Mouse (Mus musculus): ENCODE measurements at regions not wholly inside any gene's neighbourhood (a gene's known extent, or its start where the extent isn't known, plus 50 kb on each side); places are given as distances from the start of the nearest gene placed in this dataset.

GRCm38 (mm10) chr10:21520854-21521253 is 72.1 kb upstream of the 1700020N01Rik start:
- no peak overlapping the region for H3K27ac ChIP-seq (replicated peaks)
- H3K9ac ChIP-seq (replicated peaks), result no peak overlapping the region
- no peak overlapping the region for H3K4me2 ChIP-seq
- H3K9me3 ChIP-seq (replicated peaks), result no peaks in the 10 kb centered on the region
- no peak for ATAC-seq (ENCODE audit: low FRiP score)
- H3K27me3 ChIP-seq (replicated peaks), result no peaks in the 10 kb centered on the region
- no peak overlapping the region for H3K4me3 ChIP-seq (replicated peaks)
- no peaks in the 10 kb centered on the region for H3K4me1 ChIP-seq
- 90% methylated on average over 9 of the region's 9 CpGs for WGBS
- no peaks in the 10 kb centered on the region for H3K36me3 ChIP-seq

DNA sequence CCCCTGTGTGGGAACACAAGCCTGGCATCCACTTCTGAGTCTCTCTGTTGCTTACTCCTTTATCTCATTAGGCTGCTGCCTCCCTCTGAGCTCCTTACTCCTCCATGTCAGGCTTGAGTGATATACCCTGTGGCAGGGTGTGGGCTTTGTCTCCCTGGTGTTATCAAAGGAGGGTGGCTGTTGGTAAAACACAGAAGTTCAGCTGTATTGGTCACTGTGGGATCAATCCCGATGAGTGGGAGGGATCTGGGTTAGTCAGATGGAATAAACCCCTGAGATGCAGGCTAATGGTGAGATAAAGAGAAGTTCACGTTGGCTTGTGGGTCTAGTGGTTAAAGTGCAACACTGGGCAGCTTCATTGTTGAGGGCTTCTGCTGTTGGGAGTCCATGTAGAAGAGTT is 67.4 kb upstream of the 1700020N01Rik start:
- H3K9me3 ChIP-seq (replicated peaks), result no peaks in the 10 kb centered on the region
- WGBS, result 83% methylated on average over 2 of the region's 2 CpGs

GRCm38 (mm10) chr10:21528396-21528795 is 64.5 kb upstream of the 1700020N01Rik start:
- WGBS, result 90% methylated on average over 3 of the region's 3 CpGs
- ATAC-seq (ENCODE audit: low FRiP score), result no peak
- H3K27me3 ChIP-seq (replicated peaks), result no peaks in the 10 kb centered on the region
- H3K9me3 ChIP-seq (replicated peaks), result no peaks in the 10 kb centered on the region
- no peak overlapping the region for H3K4me3 ChIP-seq (replicated peaks)
- no peak overlapping the region for H3K4me2 ChIP-seq
- H3K9ac ChIP-seq (replicated peaks), result no peak overlapping the region
- no peak overlapping the region for H3K27ac ChIP-seq (replicated peaks)
- no peaks in the 10 kb centered on the region for H3K4me1 ChIP-seq
- H3K36me3 ChIP-seq, result no peaks in the 10 kb centered on the region

More for the DNA sequence above, 67.4 kb upstream of the 1700020N01Rik start:
- ATAC-seq (ENCODE audit: low FRiP score), result no peak
- H3K9ac ChIP-seq (replicated peaks), result no peak overlapping the region
- no peak overlapping the region for H3K4me2 ChIP-seq
- no peaks in the 10 kb centered on the region for H3K4me1 ChIP-seq
- H3K4me3 ChIP-seq (replicated peaks), result no peak overlapping the region
- no peaks in the 10 kb centered on the region for H3K27me3 ChIP-seq (replicated peaks)
- no peak overlapping the region for H3K27ac ChIP-seq (replicated peaks)
- no peaks in the 10 kb centered on the region for H3K36me3 ChIP-seq

DNA sequence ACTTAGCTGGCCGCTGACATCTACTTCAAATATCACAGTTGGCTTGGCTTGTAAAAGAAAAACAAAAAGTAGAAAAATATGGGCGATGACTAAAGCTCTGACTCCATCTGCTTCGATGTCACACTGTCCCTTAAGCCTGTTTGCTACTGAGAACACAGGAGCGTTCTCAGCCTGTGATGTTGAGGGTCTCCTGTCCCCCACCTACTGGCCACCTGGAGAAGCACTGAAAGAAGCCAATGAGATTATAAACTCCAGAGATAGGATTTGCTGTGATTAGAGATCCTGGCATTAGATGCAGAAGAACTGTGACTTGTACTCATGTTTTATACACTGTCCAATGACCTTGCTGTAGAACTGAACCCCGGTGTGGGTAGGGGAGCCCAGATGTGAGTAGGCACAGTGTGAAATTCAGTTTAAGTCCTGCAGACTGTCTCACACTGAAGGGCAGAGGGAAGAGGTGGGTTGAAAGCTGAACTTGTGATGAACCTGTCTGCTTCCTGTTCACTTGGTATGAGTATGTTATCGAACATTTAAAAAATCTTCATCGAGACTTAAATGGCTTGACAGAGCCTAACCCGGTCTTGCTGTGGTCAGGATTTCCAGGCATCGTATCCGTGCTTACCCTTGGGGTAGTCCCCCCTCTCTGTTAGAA is 63.7 kb upstream of the 1700020N01Rik start:
- Histone ChIP-seq H3K9me3 (replicated peaks) (no peaks in the 10 kb centered on the region), H3K36me3 (no peaks in the 10 kb centered on the region), H3K27me3 (replicated peaks) (no peaks in the 10 kb centered on the region), H3K9ac (replicated peaks) (no peak overlapping the region), H3K4me3 (replicated peaks) (no peak overlapping the region), H3K4me2 (no peak overlapping the region), H3K27ac (replicated peaks) (no peak overlapping the region), H3K4me1 (no peaks in the 10 kb centered on the region)
- 79% methylated on average over 10 of the region's 10 CpGs for WGBS
- no peak for ATAC-seq (ENCODE audit: low FRiP score)

GRCm38 (mm10) chr10:21532142-21532541 is 60.8 kb upstream of the 1700020N01Rik start:
- no peaks in the 10 kb centered on the region for H3K27me3 ChIP-seq (replicated peaks)
- no peak overlapping the region for H3K9ac ChIP-seq (replicated peaks)
- H3K4me2 ChIP-seq, result no peak overlapping the region
- no peak overlapping the region for H3K4me3 ChIP-seq (replicated peaks)
- H3K27ac ChIP-seq (replicated peaks), result no peak overlapping the region
- no peak for ATAC-seq (ENCODE audit: low FRiP score)
- H3K4me1 ChIP-seq, result no peaks in the 10 kb centered on the region
- H3K36me3 ChIP-seq, result no peaks in the 10 kb centered on the region
- WGBS, result 70% methylated on average over 1 of the region's 1 CpGs
- H3K9me3 ChIP-seq (replicated peaks), result no peaks in the 10 kb centered on the region

DNA sequence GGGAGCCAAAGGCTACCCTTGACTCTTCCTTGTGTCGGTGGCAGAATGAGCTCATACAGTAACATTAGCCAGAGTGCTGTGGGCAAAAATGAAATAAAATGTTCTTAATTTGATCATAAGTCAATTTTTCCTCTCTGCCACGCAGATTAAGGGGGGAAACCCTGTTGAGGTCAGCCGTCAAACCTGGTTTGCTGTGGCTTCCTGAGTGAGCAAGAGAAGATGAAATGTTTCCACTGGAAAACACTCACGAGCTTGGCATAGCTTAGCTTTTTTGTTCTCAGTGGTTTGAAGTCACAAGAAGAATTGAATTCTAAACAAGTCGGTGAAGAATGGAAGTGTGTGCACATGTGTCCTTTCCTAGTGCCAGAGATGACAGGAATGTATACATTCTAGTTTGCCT is 57.3 kb upstream of the 1700020N01Rik start:
- Histone ChIP-seq H3K9ac (replicated peaks) (no peak overlapping the region), H3K36me3 (no peaks in the 10 kb centered on the region), H3K9me3 (replicated peaks) (no peaks in the 10 kb centered on the region), H3K27me3 (replicated peaks) (no peaks in the 10 kb centered on the region), H3K4me3 (replicated peaks) (no peak overlapping the region), H3K4me2 (no peak overlapping the region), H3K27ac (replicated peaks) (no peak overlapping the region), H3K4me1 (no peaks in the 10 kb centered on the region)
- 74% methylated on average over 5 of the region's 5 CpGs for WGBS
- ATAC-seq (ENCODE audit: low FRiP score), result no peak

DNA sequence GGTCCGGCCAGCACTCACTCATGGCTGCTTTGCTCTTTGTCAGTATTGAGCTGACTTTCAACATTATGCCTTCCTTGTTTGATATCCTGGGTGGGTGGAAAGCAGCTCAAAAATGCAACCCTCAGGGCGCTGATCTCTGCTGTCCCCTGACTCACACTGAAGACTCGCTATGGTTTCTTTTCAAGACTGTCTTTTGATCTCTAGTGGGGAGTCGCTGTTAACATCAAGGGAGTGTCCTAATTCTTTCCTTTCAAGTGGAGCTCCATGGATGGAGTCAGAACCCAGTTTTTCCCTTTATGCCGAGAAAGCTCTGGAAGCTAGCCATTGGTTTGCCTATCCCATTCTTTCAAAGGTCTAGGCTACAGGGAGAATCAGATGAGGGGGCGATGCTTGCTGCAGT is 54.5 kb upstream of the 1700020N01Rik start:
- H3K36me3 ChIP-seq, result no peaks in the 10 kb centered on the region
- no peaks in the 10 kb centered on the region for H3K4me1 ChIP-seq
- no peak overlapping the region for H3K9ac ChIP-seq (replicated peaks)
- 65% methylated on average over 6 of the region's 6 CpGs for WGBS
- no peaks in the 10 kb centered on the region for H3K9me3 ChIP-seq (replicated peaks)
- H3K4me2 ChIP-seq, result no peak overlapping the region
- no peak overlapping the region for H3K4me3 ChIP-seq (replicated peaks)
- no peak for ATAC-seq (ENCODE audit: low FRiP score)
- H3K27me3 ChIP-seq (replicated peaks), result no peaks in the 10 kb centered on the region
- no peak overlapping the region for H3K27ac ChIP-seq (replicated peaks)
